Mouse (Mus musculus) kidney, postnatal 36 days (tissue): ENCODE measurements around the gene Steap1.
A peak's percentile ranks its signal among the peaks of the same experiment; 100 is the strongest.

ENCODE experiments used
- DNase-seq, 2 experiments: peaks; one replicate each; pipeline ENCODE4 v3.0.0; 2021 to 2022; ENCODE audit warnings: mixed read lengths in 2 of 2

Gene Steap1

DNA sequence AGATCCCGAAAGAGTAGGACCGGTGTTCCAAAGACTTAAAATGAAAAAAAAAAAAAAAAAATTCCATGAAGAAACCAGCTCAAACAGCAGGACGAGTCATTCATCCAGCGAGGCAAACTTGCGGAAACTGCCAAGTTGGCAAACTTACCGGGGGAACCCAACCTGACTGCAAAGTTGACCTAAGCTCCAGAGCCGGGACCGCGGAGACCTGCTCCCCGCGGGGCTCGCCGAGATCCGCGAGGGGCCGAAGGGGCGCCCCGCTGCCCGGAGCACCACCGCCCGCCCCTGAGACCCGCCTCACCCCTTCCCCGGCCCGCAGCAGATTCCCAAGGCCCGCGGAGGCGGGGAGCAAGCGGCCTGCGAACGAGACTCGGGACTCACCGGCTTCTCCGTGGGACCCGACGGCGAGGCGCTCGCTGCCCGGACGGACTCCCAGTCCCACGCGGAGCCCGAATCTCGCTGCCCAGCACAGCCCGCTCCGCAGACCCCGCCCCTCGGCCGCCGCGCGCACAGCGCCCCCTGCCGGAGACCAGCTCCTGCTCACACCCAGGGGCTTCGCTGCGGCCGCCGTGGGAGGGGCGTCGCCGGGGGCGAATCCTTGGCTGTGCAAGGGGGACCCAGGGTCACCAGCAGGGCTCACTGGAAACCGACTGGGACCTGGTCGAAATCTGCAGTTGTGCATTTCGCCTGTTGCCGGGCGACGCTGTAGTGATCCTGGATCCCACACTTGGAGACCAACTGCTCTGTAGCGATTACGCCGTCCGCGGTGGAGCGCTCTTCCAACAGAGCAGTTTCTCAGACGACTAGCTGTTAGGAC is at the start of gene Steap1:
Steap1 (minus strand) TSS at position 461 of the 817 bp plus-strand sequence.
- DNase-seq, result peak; percentile 84 to 95

GRCm38 (mm10) chr5:5787106-5787505 is 38.0 kb upstream of the Steap1 start:
- DNase-seq, result no peak

GRCm38 (mm10) chr5:5756392-5757019 is 7.4 kb upstream of the Steap1 start:
- DNase-seq, result peak in 1 of 2 experiments; percentile 11

DNA sequence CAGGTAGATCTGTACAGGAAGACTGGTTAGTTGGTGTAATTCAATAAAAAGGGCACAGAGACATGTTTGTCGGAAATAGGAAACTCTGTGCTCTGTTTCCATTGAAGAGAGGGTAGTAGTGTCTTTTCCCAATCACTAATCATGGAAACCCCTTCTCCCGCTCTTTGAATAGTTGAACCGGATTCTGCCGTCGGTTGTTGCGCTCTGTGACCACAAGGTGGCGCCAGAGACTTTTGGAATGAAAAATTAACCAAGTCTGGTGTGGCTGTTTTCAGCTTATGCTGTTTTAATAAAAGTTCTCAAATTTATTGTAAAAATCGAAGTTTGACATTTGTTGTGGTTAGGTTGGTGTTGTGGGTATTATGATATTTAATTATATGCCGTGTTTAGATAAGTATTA is 5.9 kb upstream of the Steap1 start:
- DNase-seq, result peak; percentile 27 to 76

DNA sequence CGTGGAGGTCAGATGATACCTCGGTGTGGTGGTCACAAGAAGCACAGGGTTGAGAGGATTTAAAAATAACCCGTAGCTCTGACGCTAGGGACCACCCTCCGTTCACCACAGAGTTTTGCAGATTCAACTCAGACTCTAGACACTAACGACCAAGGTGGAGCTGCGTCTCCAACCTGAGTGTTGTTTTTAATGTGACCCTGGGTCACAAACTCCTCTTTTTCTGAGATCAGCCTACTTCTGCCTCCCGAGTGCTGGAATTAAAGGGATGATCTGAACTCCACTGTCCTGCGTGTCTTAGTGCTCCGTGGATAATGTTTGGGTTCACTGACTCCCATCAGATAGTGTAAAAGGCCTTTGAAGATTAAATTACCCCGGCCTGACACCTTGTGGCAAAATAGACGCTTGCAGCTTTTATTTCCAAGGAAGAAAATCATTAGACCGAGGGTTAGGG is 671 bp upstream of the Steap1 start:
- DNase-seq, result peak; percentile 52 to 74

- DNase-seq, result no peak
These were observed 14.7 kb downstream of the Steap1 start for GRCm38 (mm10) chr5:5734445-5734844.

- no peak for DNase-seq
These were observed 16.3 kb downstream of the Steap1 start for GRCm38 (mm10) chr5:5732858-5733257.

DNA sequence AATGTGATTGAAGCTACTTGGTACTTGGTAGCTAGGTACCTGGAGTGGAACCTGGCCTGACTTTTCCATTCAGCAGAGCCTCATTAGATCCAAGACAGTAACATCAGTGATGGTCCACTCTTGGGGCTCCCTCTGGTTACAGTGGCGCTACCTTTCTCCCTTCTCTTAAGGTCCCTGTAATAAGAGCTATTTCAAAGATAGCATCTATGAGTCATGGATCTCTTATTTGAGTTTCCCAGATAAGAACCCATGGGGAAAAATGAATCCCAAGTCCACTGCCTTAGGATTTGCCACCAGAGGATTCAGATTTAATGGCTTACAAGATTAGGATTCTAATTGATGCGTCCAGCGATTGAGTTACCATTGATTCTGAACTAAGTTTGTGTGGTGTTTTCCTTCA is 16.9 kb downstream of the Steap1 start:
- no peak for DNase-seq

DNA sequence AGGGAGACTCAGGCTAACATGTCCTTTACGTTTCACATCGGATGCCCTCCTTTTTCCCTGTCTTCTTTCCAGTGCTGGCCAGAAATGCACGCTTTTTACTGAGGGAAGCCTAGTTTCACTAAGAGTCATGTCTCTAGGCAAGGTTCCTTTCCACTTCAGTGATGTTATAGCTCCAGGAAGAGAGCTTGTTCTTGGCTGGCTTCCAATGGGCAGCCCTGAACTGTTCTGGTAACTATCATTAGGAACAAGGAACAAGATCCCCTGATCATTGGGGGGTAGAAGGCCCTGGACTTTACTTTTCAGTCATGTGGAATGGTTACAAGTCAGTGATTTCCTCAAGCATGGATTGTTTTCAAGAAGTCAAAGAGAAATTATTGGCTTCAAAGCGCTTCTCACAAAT is 19.2 kb downstream of the Steap1 start:
- peak; percentile 77 to 86 for DNase-seq

GRCm38 (mm10) chr5:5722217-5722616 is 26.9 kb downstream of the Steap1 start:
- no peak for DNase-seq

DNA sequence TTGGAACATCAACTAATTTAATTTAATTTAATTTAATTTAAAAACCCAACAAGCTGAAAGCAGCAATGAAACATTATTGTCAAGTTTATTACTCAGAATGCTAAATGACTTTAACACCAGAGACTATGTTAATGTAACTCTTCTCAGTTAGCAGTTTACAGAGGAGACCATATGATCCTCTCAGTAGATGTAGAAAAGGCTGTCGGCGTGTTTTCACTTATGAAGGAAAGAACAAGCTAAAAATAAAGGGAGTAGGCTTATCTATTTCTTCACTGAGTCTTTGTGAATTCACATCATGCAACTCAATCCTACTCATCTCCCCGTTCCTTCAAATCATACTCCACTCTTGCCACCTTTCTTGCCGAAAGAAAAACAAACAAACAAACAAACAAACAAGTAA is 38.1 kb downstream of the Steap1 start:
- no peak for DNase-seq

DNA sequence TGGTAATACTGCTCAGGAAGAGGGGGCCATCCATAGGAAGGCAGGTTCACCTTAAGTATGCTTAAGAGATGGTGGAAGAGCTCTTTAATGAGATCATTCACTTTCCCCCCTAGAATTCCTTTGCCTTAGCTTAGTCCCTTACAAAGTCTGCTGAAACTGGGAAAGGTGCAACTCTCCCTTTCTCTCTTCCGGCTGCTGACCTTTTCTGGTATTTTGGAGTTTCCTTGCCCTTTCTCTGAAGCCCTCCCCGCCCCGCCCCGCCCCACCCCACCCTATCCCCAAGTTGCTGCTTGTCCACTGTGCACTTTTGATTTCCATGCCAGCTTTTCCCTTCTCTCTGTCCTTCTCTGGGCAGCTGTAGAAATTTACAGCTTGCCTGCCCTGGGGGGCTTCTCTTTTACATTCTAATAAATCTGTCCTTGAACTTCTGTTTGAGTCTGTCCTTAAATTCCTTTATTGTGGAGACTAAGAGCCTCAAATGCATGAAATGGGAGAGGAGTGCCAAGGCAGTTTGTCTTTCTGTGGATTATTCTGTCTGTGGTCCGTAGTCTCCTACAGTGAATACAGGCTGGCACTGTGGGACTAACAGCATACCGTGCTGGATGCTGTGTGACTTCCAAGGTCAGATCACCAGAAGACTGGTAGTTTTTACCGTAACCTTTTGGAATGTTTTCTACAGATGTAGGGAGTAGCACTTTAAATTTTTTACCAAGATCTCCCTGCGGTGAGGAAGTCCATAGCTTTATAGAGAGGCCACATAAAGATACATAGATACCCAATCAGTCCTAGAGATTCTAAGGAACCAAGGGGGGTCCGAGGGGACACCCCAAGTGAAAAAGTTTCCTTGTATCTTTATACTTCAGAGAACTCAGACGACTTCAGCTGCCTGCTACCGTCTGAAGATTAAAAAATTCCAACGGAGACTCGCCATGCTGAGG is 41.5 kb downstream of the Steap1 start:
- DNase-seq, result no peak

DNA sequence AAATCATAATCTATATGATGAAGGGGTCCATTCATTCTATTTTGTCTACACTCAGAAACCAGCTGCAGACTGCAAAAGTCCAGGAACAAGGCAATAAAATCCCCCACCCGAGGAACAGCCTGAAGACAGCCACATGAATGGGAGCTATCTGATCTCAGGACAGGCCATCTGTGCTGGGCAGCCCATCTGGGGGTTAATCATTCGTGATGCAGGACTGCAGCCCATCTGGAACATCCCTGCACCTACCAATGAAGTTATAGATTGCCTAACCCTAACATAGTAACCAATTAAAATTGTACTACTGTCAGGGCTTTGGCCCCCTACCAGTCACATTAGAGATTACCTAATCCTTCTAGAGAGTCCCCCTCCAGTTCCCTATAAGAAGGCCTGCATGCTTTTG is 44.1 kb downstream of the Steap1 start:
- DNase-seq, result no peak

DNA sequence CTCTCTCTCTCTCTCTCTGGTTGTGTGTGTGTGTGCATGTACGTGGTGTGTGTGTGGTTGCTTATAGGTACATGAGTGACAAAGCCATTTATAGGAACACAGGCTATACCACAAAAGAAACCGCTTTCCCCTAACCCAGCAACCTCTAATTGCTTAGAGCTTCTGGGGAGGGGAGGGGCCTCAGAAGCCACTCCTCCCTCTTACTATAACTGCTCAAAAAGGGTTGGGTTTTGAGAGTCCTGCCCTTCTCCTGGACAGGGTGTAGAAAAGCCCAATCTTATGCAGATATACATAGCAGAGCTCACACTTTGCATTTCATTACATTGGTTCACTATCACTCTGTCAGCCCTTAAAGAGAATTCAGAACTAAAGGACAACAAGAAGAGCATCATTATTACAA is 48.7 kb downstream of the Steap1 start:
- DNase-seq, result no peak

GRCm38 (mm10) chr5:5698830-5699229 is 50.3 kb downstream of the Steap1 start:
- DNase-seq, result no peak

GRCm38 (mm10) chr5:5695401-5695942 is 53.7 kb downstream of the Steap1 start:
- no peak for DNase-seq

- peak; percentile 79 to 80 for DNase-seq
These were observed 55.0 kb downstream of the Steap1 start, which contains the start of gene Steap2 for GRCm38 (mm10) chr5:5693956-5694653. Gene Steap2 (minus strand): TSS chr5:5694578.

GRCm38 (mm10) chr5:5693541-5693955 is 55.6 kb downstream of the Steap1 start:
- DNase-seq, result peak in 1 of 2 experiments; percentile 30

DNA sequence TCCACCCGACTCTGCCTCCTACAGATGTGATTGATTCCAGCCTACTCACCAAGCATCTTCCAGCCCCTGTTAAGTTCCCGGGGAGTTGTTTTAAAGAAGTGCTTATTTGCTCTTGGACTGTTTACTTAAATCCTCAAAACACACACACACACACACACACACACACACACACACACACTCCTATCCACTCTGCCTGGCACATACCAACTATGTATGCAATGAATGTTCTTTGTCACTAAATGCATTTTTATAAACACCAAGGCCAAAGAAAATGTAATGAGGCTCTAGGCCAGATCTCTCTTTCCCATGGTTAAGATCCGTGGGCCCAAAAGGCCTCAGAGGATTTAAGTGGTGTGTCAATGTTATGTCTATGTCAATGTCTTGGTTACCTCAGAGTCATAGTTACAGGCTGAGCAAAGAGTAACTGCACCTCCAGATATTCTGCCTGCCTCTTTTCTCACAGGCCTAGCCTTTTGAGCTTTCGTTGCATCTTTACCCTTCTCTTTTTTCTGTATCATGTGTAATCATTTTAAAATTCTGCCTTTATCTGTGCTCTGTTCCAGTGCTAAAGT is 56.9 kb downstream of the Steap1 start:
- DNase-seq, result no peak

GRCm38 (mm10) chr5:5688945-5689540 is 60.1 kb downstream of the Steap1 start:
- peak in 1 of 2 experiments; percentile 48 for DNase-seq

GRCm38 (mm10) chr5:5688228-5688627 is 60.9 kb downstream of the Steap1 start:
- no peak for DNase-seq
